Mouse (Mus musculus) cerebellum, postnatal 14 days (tissue): ENCODE results near the gene AU041133.
"Not testable (repeated sequence)": the region's sequence is repeated elsewhere in the genome, so short reads cannot be mapped to it uniquely, and the experiment has no call there.

Experiments used
- DNase-seq, 2 experiments: peaks; one replicate each; pipeline ENCODE4 v3.0.0; 2021; ENCODE audit warnings: mixed read lengths in 2 of 2

The AU041133 gene

GRCm38 (mm10) chr10:82127850-82128401 lies at the start of gene AU041133:
Gene AU041133 (plus strand): TSS chr10:82128013.
- peak; percentile 89 to 90 for DNase-seq

GRCm38 (mm10) chr10:82082728-82083621 lies 44.8 kb upstream of the AU041133 start, which contains the start of gene BC024063:
Gene BC024063 (plus strand): TSS chr10:82083353.
- DNase-seq = peak; percentile 81 to 82

- not testable (repeated sequence) for DNase-seq
Measured at GRCm38 (mm10) chr10:82083622-82083971, 44.2 kb upstream of the AU041133 start.

GRCm38 (mm10) chr10:82117206-82117605 lies 10.6 kb upstream of the AU041133 start:
- no peak for DNase-seq

GRCm38 (mm10) chr10:82145282-82145681 lies 17.5 kb downstream of the AU041133 start:
- DNase-seq = no peak

GRCm38 (mm10) chr10:82147571-82147970 lies 19.8 kb downstream of the AU041133 start:
- DNase-seq = no peak

GRCm38 (mm10) chr10:82167777-82168176 lies 40.0 kb downstream of the AU041133 start:
- DNase-seq = no peak

- DNase-seq = no peak
Measured at GRCm38 (mm10) chr10:82169776-82170175, 42.0 kb downstream of the AU041133 start.

GRCm38 (mm10) chr10:82170808-82171207 lies 43.0 kb downstream of the AU041133 start:
- DNase-seq = peak; percentile 33 to 50

- DNase-seq = peak; percentile 89 to 90
Measured at GRCm38 (mm10) chr10:82178257-82179064, 50.6 kb downstream of the AU041133 start.
